Mouse (Mus musculus) lung, embryonic 15.5 days (tissue): ENCODE results near the gene Eif4g3. TPM values are rescaled to one million over a fixed set of nuclear protein-coding genes. Genes with fewer than 3 reads are reported as not detected.
"Not testable (repeated sequence)": the region's sequence is repeated elsewhere in the genome, so short reads cannot be mapped to it uniquely, and the experiment has no call there.

Experiments used
- ATAC-seq: fragments of 200-750 bp; cut with Nextera tagmentation; 2 replicates; pipeline ENCODE4 v1.8.0; 2017; ENCODE audit warnings: moderate number of reproducible peaks, borderline replicate concordance; ENCODE audit not compliant: low FRiP score, low TSS enrichment; ENCODE audit errors: extremely low read depth
- H3K27ac ChIP-seq: fragments of 300-500 bp; sonication (generic); 2 replicates; pipeline ENCODE4 v1.5.1; 2015; ENCODE audit warnings: moderate library complexity, mild to moderate bottlenecking, inconsistent platforms
- H3K27me3 ChIP-seq: fragments of 300-500 bp; sonication (generic); 2 replicates; pipeline ENCODE4 v1.6.1; 2015; ENCODE audit warnings: inconsistent platforms
- H3K36me3 ChIP-seq: fragments of 300-500 bp; sonication (generic); 2 replicates; pipeline ENCODE4 v1.6.1; 2015; ENCODE audit warnings: inconsistent platforms
- H3K4me1 ChIP-seq: fragments of 300-500 bp; sonication (generic); 2 replicates; pipeline ENCODE4 v1.6.1; 2015; ENCODE audit warnings: inconsistent platforms
- H3K4me2 ChIP-seq: fragments of 300-500 bp; sonication (generic); 2 replicates; pipeline ENCODE4 v1.6.1; 2015; ENCODE audit warnings: inconsistent platforms, mild to moderate bottlenecking, moderate library complexity
- H3K4me3 ChIP-seq: fragments of 300-500 bp; sonication (generic); 2 replicates; pipeline ENCODE4 v1.5.1; 2015; ENCODE audit warnings: mild to moderate bottlenecking, inconsistent platforms
- H3K9ac ChIP-seq: fragments of 300-500 bp; sonication (generic); 2 replicates; pipeline ENCODE4 v1.6.1; 2015; ENCODE audit warnings: inconsistent platforms
- H3K9me3 ChIP-seq: fragments of 300-500 bp; sonication (generic); 2 replicates; pipeline ENCODE4 v1.6.1; 2016; ENCODE audit warnings: inconsistent platforms
- WGBS: fragments of 180-500 bp; shearing (Covaris S2); methylation state at CpG from one replicate; pipeline ENCODE4 v1.1.7; 2015; 5-methylcytosine and 5-hydroxymethylcytosine counted together
- polyA plus RNA-seq: library from polyadenylated mRNA; unstranded; fragments of >200 nt; fragmentation: Nextera tagmentation; extraction: Ambion mirVana; gene quantifications from 2 replicates; pipeline ENCODE4 v1.2.1, GENCODE M21; 2015

Gene Eif4g3
- polyA plus RNA-seq, 1 experiment from 2014 or later, result 29.6 TPM

GRCm38 (mm10) chr4:138045809-138046208 lies 53.0 kb downstream of the Eif4g3 start:
- ATAC-seq, result no peak

GRCm38 (mm10) chr4:138046371-138046770 lies 53.5 kb downstream of the Eif4g3 start:
- H3K4me2 ChIP-seq, result no peak overlapping the region
- no peaks in the 10 kb centered on the region for H3K9me3 ChIP-seq
- H3K27me3 ChIP-seq, result no peaks in the 10 kb centered on the region
- peaks cover 24% of the 10 kb centered on the region for H3K36me3 ChIP-seq
- no peak overlapping the region for H3K4me3 ChIP-seq
- no peak overlapping the region for H3K9ac ChIP-seq
- WGBS, result 92% methylated on average over 8 of the region's 8 CpGs
- H3K4me1 ChIP-seq, result no peaks in the 10 kb centered on the region
- no peak overlapping the region for H3K27ac ChIP-seq
- no peak for ATAC-seq

More at GRCm38 (mm10) chr4:138045809-138046208, 53.0 kb downstream of the Eif4g3 start:
- no peaks in the 10 kb centered on the region for H3K9me3 ChIP-seq
- peaks cover 24% of the 10 kb centered on the region for H3K36me3 ChIP-seq
- 100% methylated on average over 1 of the region's 1 CpGs for WGBS
- H3K27me3 ChIP-seq, result no peaks in the 10 kb centered on the region
- H3K9ac ChIP-seq, result no peak overlapping the region
- no peak overlapping the region for H3K4me3 ChIP-seq
- no peaks in the 10 kb centered on the region for H3K4me1 ChIP-seq
- no peak overlapping the region for H3K27ac ChIP-seq
- no peak overlapping the region for H3K4me2 ChIP-seq

- Histone ChIP-seq H3K9me3 (no peaks in the 10 kb centered on the region), H3K9ac (no peak overlapping the region), H3K36me3 (peaks cover 29% of the 10 kb centered on the region), H3K4me3 (no peak overlapping the region), H3K4me1 (no peaks in the 10 kb centered on the region), H3K4me2 (no peak overlapping the region), H3K27ac (no peak overlapping the region), H3K27me3 (no peaks in the 10 kb centered on the region)
- ATAC-seq, result no peak
- 66% methylated on average over 6 of the region's 6 CpGs for WGBS
Observed at GRCm38 (mm10) chr4:138049547-138049946, 56.7 kb downstream of the Eif4g3 start.

DNA sequence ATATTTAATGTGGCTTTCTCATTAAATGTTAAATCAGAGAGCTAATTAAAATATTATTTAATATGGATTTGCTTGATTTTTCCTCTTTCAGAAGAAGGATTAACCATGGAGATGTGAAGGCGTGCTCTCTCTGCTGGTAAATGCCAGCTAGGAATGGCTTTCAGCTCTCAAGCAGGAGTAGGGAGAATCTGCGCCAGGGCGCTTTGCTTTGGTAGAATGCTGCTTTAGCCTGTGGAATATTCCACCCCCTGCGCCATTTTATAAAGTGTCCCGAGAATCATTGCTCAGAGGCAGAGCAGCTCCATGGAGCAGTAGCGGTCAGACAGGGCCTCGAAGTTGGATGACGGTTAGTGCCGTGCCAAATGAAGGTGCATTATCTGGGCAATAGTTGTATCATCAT lies 58.7 kb downstream of the Eif4g3 start:
- no peaks in the 10 kb centered on the region for H3K9me3 ChIP-seq
- H3K4me3 ChIP-seq, result no peak overlapping the region
- no peak overlapping the region for H3K4me2 ChIP-seq
- no peaks in the 10 kb centered on the region for H3K4me1 ChIP-seq
- 93% methylated on average over 9 of the region's 9 CpGs for WGBS
- no peak overlapping the region for H3K27ac ChIP-seq
- no peak overlapping the region for H3K9ac ChIP-seq
- peaks cover 13% of the 10 kb centered on the region for H3K36me3 ChIP-seq
- H3K27me3 ChIP-seq, result no peaks in the 10 kb centered on the region
- ATAC-seq, result no peak

GRCm38 (mm10) chr4:138056658-138057057 lies 63.8 kb downstream of the Eif4g3 start:
- H3K27ac ChIP-seq, result no peak overlapping the region
- no peak overlapping the region for H3K4me2 ChIP-seq
- no peak overlapping the region for H3K9ac ChIP-seq
- H3K4me3 ChIP-seq, result no peak overlapping the region
- ATAC-seq, result no peak
- no peaks in the 10 kb centered on the region for H3K4me1 ChIP-seq
- no peaks in the 10 kb centered on the region for H3K27me3 ChIP-seq
- WGBS, result 79% methylated on average over 5 of the region's 5 CpGs
- no peaks in the 10 kb centered on the region for H3K9me3 ChIP-seq
- peaks cover 25% of the 10 kb centered on the region for H3K36me3 ChIP-seq

DNA sequence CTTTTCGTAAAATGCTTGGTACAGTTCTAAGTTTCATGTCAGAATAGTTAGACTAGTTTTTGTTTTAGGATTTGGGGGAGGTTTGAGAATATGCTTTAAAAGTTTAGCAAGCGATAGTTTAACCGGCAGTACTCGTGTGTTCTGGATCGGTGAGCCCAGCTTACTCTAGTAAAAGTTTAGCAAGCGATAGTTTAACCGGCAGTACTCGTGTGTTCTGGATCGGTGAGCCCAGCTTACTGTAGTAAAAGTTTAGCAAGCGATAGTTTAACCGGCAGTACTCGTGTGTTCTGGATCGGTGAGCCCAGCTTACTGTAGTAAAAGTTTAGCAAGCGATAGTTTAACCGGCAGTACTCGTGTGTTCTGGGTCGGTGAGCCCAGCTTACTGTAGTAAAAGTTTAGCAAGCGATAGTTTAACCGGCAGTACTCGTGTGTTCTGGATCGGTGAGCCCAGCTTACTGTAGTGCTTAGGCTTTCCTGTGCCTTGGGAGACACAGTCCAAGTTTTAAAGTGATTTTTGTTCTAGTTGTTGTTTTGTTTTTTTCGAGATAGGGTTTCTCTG lies 64.5 kb downstream of the Eif4g3 start:
- not testable (repeated sequence) for H3K27ac ChIP-seq, H3K4me3 ChIP-seq, H3K4me2 ChIP-seq, ATAC-seq, H3K9me3 ChIP-seq, H3K27me3 ChIP-seq, H3K4me1 ChIP-seq, H3K9ac ChIP-seq
- peaks cover 25% of the 10 kb centered on the region for H3K36me3 ChIP-seq
- WGBS, result 95% methylated on average over 22 of the region's 22 CpGs

GRCm38 (mm10) chr4:138061161-138061560 lies 68.3 kb downstream of the Eif4g3 start:
- peaks cover 27% of the 10 kb centered on the region for H3K36me3 ChIP-seq
- H3K4me1 ChIP-seq, result no peaks in the 10 kb centered on the region
- H3K27ac ChIP-seq, result no peak overlapping the region
- H3K4me3 ChIP-seq, result no peak overlapping the region
- H3K9me3 ChIP-seq, result no peaks in the 10 kb centered on the region
- no peak overlapping the region for H3K9ac ChIP-seq
- 77% methylated on average over 4 of the region's 4 CpGs for WGBS
- H3K4me2 ChIP-seq, result no peak overlapping the region
- no peak for ATAC-seq
- H3K27me3 ChIP-seq, result no peaks in the 10 kb centered on the region

DNA sequence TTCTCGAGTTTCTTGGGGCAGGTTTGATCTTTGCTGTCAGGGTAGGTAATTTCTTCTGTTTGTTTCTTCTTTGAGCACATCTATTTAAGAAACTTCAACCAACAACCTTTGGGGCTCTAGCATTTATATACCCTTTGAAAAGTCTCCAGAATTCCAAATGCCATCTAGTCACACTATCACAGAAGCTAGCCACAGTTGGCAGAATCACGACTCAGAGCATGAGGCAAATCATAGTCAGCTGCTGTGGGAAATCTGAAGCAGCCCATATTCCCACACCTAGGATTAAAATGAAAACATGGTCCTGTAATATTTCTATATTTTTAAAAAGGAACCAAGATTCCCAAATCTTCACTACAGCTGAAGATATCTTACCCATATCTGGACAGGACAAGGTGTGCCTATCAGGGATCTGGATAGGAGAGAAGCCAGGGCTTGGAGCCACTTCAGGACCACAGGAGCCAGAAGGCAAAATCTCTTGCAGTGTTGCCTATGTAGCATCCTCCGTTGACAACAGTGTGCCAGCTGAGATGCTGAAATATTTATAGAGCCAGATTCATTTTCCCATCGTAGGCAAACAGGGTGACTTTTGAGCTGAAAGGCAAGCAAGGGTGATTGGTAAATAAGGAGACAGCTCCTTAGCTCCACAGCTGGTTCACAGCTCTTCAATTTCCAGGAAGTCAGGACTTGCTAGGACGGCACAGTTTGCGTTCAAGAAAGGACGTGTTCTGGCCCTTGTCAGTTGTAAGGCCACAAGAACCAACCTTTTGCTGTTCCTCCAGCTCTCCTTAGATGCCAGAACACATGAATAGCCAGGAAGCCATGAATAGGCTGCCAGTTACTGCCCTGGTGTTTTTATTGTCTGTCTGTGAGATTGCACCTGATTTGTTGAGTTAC lies 70.8 kb downstream of the Eif4g3 start:
- Histone ChIP-seq H3K4me3 (no peak overlapping the region), H3K36me3 (peaks cover 26% of the 10 kb centered on the region), H3K9me3 (no peaks in the 10 kb centered on the region), H3K4me1 (no peaks in the 10 kb centered on the region), H3K27me3 (no peaks in the 10 kb centered on the region), H3K27ac (no peak overlapping the region), H3K4me2 (no peak overlapping the region), H3K9ac (no peak overlapping the region)
- 69% methylated on average over 7 of the region's 7 CpGs for WGBS
- no peak for ATAC-seq

GRCm38 (mm10) chr4:138064882-138065592 lies 72.2 kb downstream of the Eif4g3 start:
- no peaks in the 10 kb centered on the region for H3K4me1 ChIP-seq
- H3K9me3 ChIP-seq, result no peaks in the 10 kb centered on the region
- no peak overlapping the region for H3K27ac ChIP-seq
- peaks cover 30% of the 10 kb centered on the region for H3K36me3 ChIP-seq
- no peak overlapping the region for H3K9ac ChIP-seq
- no peak for ATAC-seq
- H3K4me2 ChIP-seq, result no peak overlapping the region
- no peaks in the 10 kb centered on the region for H3K27me3 ChIP-seq
- H3K4me3 ChIP-seq, result no peak overlapping the region
- 81% methylated on average over 11 of the region's 11 CpGs for WGBS

DNA sequence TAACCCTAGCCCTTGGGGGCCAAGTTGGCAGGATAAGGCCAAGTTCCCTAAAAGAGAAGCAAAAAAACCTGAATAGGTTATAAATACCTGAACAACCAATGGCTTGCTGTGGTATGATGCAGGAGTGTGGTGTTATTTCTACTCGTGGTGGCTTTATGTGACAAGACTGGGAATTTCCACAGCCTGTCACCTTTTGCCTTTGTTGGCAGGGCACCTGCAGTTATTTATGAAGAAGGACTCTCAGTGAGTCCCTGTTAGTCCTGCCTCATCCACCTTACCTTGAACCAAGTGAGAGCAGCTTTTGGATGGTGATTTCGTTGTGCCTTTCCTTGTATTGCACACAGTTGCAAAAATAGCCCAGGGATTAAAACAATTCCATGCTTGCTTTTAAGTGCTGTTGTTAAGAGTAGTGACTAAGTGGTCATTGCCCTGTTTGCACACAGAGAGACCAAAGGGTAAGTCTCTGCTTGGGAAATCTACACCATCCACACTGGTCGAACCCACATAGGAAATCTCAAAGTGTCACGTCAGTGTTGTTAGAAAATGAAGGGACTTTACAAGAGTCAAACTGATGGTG lies 72.9 kb downstream of the Eif4g3 start:
- no peaks in the 10 kb centered on the region for H3K4me1 ChIP-seq
- H3K4me3 ChIP-seq, result no peak overlapping the region
- no peak overlapping the region for H3K4me2 ChIP-seq
- 77% methylated on average over 4 of the region's 4 CpGs for WGBS
- no peaks in the 10 kb centered on the region for H3K9me3 ChIP-seq
- no peak overlapping the region for H3K27ac ChIP-seq
- no peak overlapping the region for H3K9ac ChIP-seq
- peaks cover 30% of the 10 kb centered on the region for H3K36me3 ChIP-seq
- H3K27me3 ChIP-seq, result no peaks in the 10 kb centered on the region
- ATAC-seq, result no peak

DNA sequence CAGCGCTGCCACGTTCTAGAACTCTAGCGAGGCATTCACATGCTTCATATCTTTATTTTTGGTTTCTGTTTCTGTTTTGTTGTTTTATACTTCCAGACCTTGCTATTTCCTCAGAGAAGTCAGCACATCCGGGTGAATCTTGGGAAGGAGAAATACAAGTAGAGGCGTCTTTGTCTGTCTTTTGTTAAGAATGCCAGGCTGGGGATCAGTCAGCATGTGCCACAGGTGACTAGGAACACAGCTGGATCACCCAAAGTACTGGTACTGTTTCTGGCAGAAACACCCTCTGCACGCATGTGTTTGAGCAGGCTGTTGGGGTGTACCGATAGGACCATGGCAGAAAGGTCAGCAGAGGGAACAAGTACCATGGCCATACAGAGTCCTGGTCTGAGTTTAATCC lies 73.6 kb downstream of the Eif4g3 start:
- ATAC-seq, result no peak
- Histone ChIP-seq H3K9me3 (no peaks in the 10 kb centered on the region), H3K4me2 (no peak overlapping the region), H3K4me3 (no peak overlapping the region), H3K27me3 (no peaks in the 10 kb centered on the region), H3K36me3 (peaks cover 29% of the 10 kb centered on the region), H3K4me1 (no peaks in the 10 kb centered on the region), H3K9ac (no peak overlapping the region), H3K27ac (no peak overlapping the region)
- 86% methylated on average over 7 of the region's 7 CpGs for WGBS

DNA sequence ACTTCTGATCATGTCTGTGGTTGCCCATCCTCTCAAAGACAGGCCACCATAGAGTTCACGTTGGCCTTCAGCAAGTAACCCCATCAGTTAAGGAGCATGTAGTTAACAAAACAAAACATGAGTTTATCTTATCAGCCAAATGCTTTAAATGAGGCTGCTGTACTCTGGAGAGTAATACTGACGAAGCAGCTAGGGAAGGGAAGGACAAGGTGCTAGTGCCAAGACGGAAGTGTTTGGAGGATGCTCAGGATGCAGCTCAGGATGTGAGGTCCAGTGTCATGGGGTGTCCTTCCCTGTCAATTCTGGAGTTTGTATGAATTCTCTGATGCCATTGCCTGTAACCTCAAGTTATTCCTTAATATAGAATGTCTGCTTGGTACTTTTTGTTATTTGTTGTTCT lies 75.0 kb downstream of the Eif4g3 start:
- WGBS, result 59% methylated on average over 3 of the region's 3 CpGs
- H3K9ac ChIP-seq, result no peak overlapping the region
- no peak overlapping the region for H3K4me3 ChIP-seq
- no peak overlapping the region for H3K4me2 ChIP-seq
- no peak for ATAC-seq
- H3K9me3 ChIP-seq, result no peaks in the 10 kb centered on the region
- H3K4me1 ChIP-seq, result no peaks in the 10 kb centered on the region
- no peaks in the 10 kb centered on the region for H3K27me3 ChIP-seq
- peaks cover 22% of the 10 kb centered on the region for H3K36me3 ChIP-seq
- H3K27ac ChIP-seq, result no peak overlapping the region
